Mouse (Mus musculus) cortical plate, adult 2 months (tissue): Measurements from ENCODE around the gene Zdhhc1. TPM values are rescaled to one million over a fixed set of nuclear protein-coding genes. Genes with fewer than 3 reads are reported as not detected.
A peak's percentile ranks its signal among the peaks of the same experiment; 100 is the strongest.

Source experiments
- H3K27ac ChIP-seq: fragments of 200-500 bp; 2 replicates; pipeline ENCODE4 v1.5.1; 2012; ENCODE audit warnings: low read length, control low read depth, inconsistent platforms; ENCODE audit not compliant: insufficient read depth
- H3K4me1 ChIP-seq: fragments of 200-500 bp; 2 replicates; pipeline ENCODE4 v1.6.1; 2011; ENCODE audit warnings: low read length; ENCODE audit not compliant: control insufficient read depth, insufficient read depth
- H3K4me3 ChIP-seq: fragments of 200-500 bp; 2 replicates; pipeline ENCODE4 v1.5.1; 2011; ENCODE audit warnings: mild to moderate bottlenecking, low read length, control low read depth; ENCODE audit not compliant: insufficient read depth
- CTCF ChIP-seq: fragments of 200-500 bp; IDR thresholded peaks from 2 replicates; pipeline ENCODE4 v1.5.1; 2011; ENCODE audit warnings: mild to moderate bottlenecking, control low read depth, low read length; ENCODE audit not compliant: insufficient read depth; ENCODE audit errors: extremely low read depth
- POLR2A ChIP-seq: fragments of 200-500 bp; IDR thresholded peaks from 2 replicates; pipeline ENCODE4 v1.6.1; 2011; ENCODE audit warnings: mild to moderate bottlenecking, low read length, control low read depth; ENCODE audit not compliant: insufficient read depth; ENCODE audit errors: extremely low read depth
- polyA plus RNA-seq: library from polyadenylated mRNA; depleted of rRNA; stranded (reverse); fragments of >200 nt; gene quantifications from 2 replicates; pipeline ENCODE4 v1.2.3, GENCODE M21; 2012

Zdhhc1 gene
- polyA plus RNA-seq, 1 experiment, result 63.6 TPM

DNA sequence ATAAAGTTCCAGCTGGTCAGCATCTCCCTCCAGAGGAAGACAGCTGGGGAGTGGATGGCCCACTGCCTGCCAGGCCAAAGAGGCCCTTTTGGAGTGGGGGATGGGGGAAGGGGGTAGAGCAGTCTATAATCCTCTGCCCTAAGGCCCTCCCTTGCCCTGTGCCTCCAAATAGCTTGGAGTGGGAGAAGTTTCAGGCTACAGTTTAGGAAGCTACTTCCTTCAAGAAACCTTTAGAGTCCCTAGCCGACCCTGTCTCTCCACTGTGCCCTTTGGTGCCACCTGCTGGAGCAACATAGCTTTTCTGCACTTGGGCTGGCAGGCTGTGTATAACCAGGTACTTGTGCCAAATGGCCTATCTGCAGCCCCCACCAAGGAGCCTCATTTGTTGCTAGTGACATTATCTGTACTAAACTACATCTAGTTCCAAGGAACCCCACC lies 37.2 kb upstream of the Zdhhc1 start:
- peak; percentile 73 for TF ChIP-seq CTCF
- TF ChIP-seq POLR2A, result no peak
- Histone ChIP-seq H3K27ac (no peak overlapping the region), H3K4me1 (peaks cover 11% of the 10 kb centered on the region)

GRCm38 (mm10) chr8:105533439-105533838 lies 36.7 kb upstream of the Zdhhc1 start:
- no peak overlapping the region for H3K27ac ChIP-seq

More for the DNA sequence above, 37.2 kb upstream of the Zdhhc1 start:
- H3K4me3 ChIP-seq, result no peak overlapping the region

DNA sequence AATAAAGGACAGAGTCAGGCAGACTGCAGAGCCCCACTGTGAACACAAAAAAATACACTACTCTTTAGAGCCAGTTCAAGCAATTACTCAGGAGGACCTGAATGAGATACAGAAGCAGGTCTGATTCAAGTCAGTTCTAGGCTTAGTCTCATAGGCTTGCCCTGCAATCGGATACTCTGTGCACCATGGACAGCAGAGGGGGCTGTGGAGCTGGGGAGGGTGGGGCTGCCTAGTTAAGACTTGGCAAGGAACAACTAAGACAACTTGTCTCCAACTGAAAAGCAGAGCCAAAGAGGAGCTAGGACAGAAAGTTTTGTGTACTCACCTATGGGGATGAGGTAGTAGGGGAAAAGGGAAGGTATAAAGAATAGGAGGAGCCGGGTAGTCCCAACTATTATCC lies 35.1 kb upstream of the Zdhhc1 start:
- no peak overlapping the region for H3K27ac ChIP-seq
- H3K4me1 ChIP-seq, result peaks cover 8% of the 10 kb centered on the region
- H3K4me3 ChIP-seq, result no peak overlapping the region
- TF ChIP-seq CTCF (peak; percentile 33), POLR2A (no peak)

More at GRCm38 (mm10) chr8:105533439-105533838, 36.7 kb upstream of the Zdhhc1 start:
- TF ChIP-seq POLR2A, result no peak
- no peak for TF ChIP-seq CTCF
- Histone ChIP-seq H3K4me1 (peaks cover 11% of the 10 kb centered on the region), H3K4me3 (no peak overlapping the region)

DNA sequence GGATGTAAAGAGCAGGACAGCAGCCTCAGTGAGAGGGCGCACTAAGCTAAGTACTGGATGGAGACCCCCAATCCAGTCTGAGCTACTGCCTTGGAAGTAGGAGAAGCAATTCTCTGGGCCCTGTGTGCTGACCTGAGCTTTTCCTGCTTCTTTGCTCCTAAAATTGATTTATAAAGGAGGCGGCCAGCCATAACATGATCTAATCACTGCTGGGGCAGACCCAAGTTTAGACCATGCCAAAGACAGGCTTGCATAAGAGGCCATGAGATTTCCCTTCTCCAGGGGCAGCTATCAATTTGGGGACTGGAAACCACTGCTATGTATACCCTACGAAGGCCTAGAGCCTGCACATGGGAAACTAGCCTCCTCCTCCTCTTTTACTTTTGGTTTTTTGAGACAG lies 32.6 kb upstream of the Zdhhc1 start:
- no peak overlapping the region for H3K27ac ChIP-seq
- peaks cover 3% of the 10 kb centered on the region; the same call in 1 of the 2 replicates for H3K4me1 ChIP-seq
- TF ChIP-seq POLR2A (no peak), CTCF (no peak)
- no peak overlapping the region for H3K4me3 ChIP-seq

- Histone ChIP-seq H3K27ac (no peak overlapping the region), H3K4me1 (peaks cover 3% of the 10 kb centered on the region; the same call in 1 of the 2 replicates), H3K4me3 (no peak overlapping the region)
- TF ChIP-seq CTCF, result no peak
- no peak for TF ChIP-seq POLR2A
Measured at GRCm38 (mm10) chr8:105528206-105528605, 31.5 kb upstream of the Zdhhc1 start.

DNA sequence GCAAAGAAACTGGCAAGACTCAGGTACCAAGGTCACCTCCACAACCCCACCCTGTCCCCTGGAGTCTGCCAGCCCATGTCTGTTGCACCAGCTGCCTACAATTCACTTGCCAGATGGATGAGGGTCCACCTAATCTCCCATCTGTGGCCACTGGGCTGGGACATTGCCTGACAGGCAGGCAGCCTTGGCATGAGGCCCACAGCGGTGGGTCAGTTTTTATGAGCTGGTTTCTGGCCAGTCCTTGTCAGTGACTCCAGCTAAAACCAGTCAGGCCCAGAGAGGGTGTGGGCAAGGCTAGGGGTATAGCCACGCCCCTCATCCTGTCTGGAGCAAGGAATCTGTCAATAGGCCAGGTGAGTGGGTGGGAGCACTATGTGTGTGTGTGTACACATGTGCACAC lies 30.4 kb upstream of the Zdhhc1 start:
- TF ChIP-seq CTCF (no peak), POLR2A (no peak)
- H3K27ac ChIP-seq, result no peak overlapping the region
- no peak overlapping the region for H3K4me3 ChIP-seq
- peaks cover 3% of the 10 kb centered on the region; the same call in 1 of the 2 replicates for H3K4me1 ChIP-seq

DNA sequence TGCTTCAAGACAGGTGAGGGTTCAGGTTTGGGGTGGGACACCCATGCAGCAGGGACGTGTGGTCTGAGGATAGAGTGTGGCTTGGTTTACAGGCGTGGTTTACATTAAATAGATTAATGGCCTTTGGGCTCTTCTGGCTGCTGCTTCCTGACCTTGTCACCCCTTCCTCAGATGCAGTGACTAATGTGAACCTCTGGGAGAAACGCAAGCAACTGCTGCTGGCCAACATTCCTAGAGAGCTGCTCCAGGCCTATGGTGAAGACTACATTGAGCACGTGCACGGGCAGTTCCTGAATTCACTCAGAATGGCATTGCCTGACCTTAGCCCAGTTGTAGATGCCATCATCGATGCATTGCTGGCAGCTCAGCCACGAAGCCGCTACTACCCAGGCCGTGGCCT lies 26.2 kb upstream of the Zdhhc1 start:
- no peak for TF ChIP-seq CTCF
- TF ChIP-seq POLR2A, result no peak
- Histone ChIP-seq H3K4me1 (0 out of 2 replicates have a peak, but pooled peaks cover 2% of the 10 kb centered on the region), H3K4me3 (no peak overlapping the region), H3K27ac (no peak overlapping the region)

GRCm38 (mm10) chr8:105521995-105522769 lies 25.5 kb upstream of the Zdhhc1 start:
- H3K27ac ChIP-seq, result no peak overlapping the region
- no peak overlapping the region for H3K4me3 ChIP-seq
- 0 out of 2 replicates have a peak, but pooled peaks cover 2% of the 10 kb centered on the region for H3K4me1 ChIP-seq
- TF ChIP-seq CTCF (no peak), POLR2A (no peak)

DNA sequence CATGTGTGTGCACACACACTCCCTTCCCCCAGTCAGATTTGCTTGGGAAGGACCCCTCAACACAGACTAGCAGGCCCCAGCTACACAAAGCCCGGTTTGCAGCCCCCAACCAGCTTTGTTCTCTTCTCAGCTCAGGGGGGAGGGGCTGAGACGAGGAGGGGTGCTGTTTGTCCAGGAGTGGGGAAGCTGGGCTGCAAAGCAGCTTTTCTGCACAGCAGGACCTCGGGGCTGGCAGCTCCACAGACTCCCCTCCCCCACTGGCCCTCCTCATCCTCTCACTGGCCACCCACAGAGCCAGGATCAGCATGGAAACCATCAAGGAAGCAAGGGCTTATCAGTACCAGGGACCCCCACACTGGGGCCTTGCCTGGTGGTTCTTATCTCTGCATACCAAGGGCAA lies 24.4 kb upstream of the Zdhhc1 start:
- Histone ChIP-seq H3K27ac (no peak overlapping the region), H3K4me3 (no peak overlapping the region), H3K4me1 (0 out of 2 replicates have a peak, but pooled peaks cover 2% of the 10 kb centered on the region)
- TF ChIP-seq POLR2A (no peak), CTCF (no peak)

GRCm38 (mm10) chr8:105520521-105520920 lies 23.8 kb upstream of the Zdhhc1 start:
- TF ChIP-seq POLR2A (no peak), CTCF (no peak)
- Histone ChIP-seq H3K4me1 (0 out of 2 replicates have a peak, but pooled peaks cover 2% of the 10 kb centered on the region), H3K4me3 (no peak overlapping the region), H3K27ac (no peak overlapping the region)
